Mouse (Mus musculus) forebrain, embryonic 13.5 days (tissue): ENCODE data around the gene B4galt7. TPM values are rescaled to one million over a fixed set of nuclear protein-coding genes. Genes with fewer than 3 reads are reported as not detected.
"Not testable (repeated sequence)": the region's sequence is repeated elsewhere in the genome, so short reads cannot be mapped to it uniquely, and the experiment has no call there.

ENCODE experiments used
- ATAC-seq: fragments of 200-750 bp; cut with Nextera tagmentation; 2 replicates; pipeline ENCODE4 v1.8.0; 2017
- H3K27ac ChIP-seq: fragments of 300-500 bp; sonication (generic); 2 replicates; pipeline ENCODE4 v1.5.1; 2015; ENCODE audit warnings: inconsistent platforms, mild to moderate bottlenecking, moderate library complexity
- H3K27me3 ChIP-seq: fragments of 300-500 bp; sonication (generic); 2 replicates; pipeline ENCODE4 v1.6.1; 2015; ENCODE audit warnings: mild to moderate bottlenecking, inconsistent platforms
- H3K36me3 ChIP-seq: fragments of 300-500 bp; sonication (generic); 2 replicates; pipeline ENCODE4 v1.6.1; 2015; ENCODE audit warnings: mild to moderate bottlenecking, inconsistent platforms; ENCODE audit not compliant: poor library complexity, severe bottlenecking
- H3K4me1 ChIP-seq: fragments of 300-500 bp; sonication (generic); 2 replicates; pipeline ENCODE4 v1.6.1; 2015; ENCODE audit warnings: inconsistent platforms
- H3K4me2 ChIP-seq: fragments of 300-500 bp; sonication (generic); 2 replicates; pipeline ENCODE4 v1.6.1; 2015; ENCODE audit warnings: inconsistent platforms, mild to moderate bottlenecking, moderate library complexity
- H3K4me3 ChIP-seq: fragments of 300-500 bp; sonication (generic); 2 replicates; pipeline ENCODE4 v1.5.1; 2015; ENCODE audit warnings: mild to moderate bottlenecking, inconsistent platforms
- H3K9ac ChIP-seq: fragments of 300-500 bp; sonication (generic); 2 replicates; pipeline ENCODE4 v1.6.1; 2015; ENCODE audit warnings: mild to moderate bottlenecking, inconsistent platforms
- H3K9me3 ChIP-seq: fragments of 300-500 bp; sonication (generic); replicated peaks from 2 replicates; pipeline ENCODE4 v1.6.1; 2016; ENCODE audit warnings: inconsistent platforms
- WGBS: fragments of 180-500 bp; shearing (Covaris S2); methylation state at CpG from one replicate; pipeline ENCODE4 v1.1.7; 2015; 5-methylcytosine and 5-hydroxymethylcytosine counted together
- polyA plus RNA-seq: library from polyadenylated mRNA; unstranded; fragments of >200 nt; fragmentation: Nextera tagmentation; extraction: Ambion mirVana; gene quantifications from 2 replicates; pipeline ENCODE4 v1.2.1, GENCODE M21; 2015

B4galt7 gene
- polyA plus RNA-seq, 1 experiment from 2014 or later, result 34.7 TPM

DNA sequence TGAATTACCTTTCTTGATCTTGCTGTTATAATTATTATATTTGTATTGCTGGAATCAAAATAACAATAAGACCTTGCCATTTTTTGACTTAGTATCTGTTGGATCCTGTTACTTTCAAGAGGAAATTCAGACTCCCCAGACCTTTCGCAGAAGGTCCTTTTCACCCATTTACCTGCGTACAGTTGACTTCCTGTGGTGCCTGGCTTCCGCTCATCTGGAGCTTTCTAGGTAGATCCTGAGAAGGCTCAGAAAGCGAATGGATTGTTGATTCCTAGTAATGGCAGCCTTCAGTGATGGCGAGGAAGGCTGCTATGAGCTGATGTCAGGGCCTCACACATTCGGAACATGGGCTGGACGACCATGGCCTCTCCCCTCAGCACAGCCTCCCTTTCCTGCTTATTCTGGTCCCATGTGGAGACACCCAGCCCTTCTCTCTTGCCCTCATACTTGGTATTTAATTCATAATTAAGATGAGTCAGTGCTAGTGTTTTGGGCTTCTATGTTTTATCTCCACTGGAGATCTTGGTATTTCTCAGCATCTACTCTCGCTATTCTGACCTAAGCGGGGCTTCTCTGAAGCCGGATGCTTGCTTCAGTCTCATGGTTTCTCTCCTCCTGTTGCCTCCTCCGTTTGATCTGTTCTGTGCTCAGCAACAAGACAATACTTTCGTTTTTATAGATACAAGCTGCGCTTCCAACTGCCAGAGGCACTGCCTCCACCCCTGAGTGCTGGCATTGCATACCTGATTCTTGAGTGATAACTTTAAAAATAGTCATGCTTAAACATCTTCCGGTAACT lies 36.7 kb downstream of the B4galt7 start:
- 91% methylated on average over 14 of the region's 14 CpGs for WGBS
- Histone ChIP-seq H3K4me2 (peak overlapping the region; percentile 79), H3K4me1 (peaks cover 15% of the 10 kb centered on the region), H3K9me3 (no peaks in the 10 kb centered on the region), H3K27ac (no peak overlapping the region), H3K4me3 (peak overlapping the region; percentile 99), H3K9ac (no peak overlapping the region), H3K27me3 (no peaks in the 10 kb centered on the region), H3K36me3 (peaks cover 55% of the 10 kb centered on the region)
- ATAC-seq, result no peak

DNA sequence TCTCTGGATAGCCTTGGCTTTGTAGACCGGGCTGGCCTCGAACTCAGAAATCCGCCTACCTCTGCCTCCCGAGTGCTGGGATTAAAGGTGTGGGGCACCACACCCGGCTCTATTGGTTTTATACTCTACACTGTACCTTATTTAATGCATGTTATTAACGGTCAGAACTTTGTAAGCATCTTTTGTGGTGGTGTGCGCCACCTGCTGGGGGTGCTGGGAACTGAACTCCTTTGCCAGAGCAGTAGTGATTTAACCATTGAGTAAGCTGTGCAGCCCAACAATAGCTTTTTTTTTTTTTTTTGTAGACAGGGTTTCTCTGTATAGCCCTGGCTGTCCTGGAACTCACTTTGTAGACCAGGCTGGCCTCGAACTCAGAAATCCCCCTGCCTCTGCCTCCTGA lies 40.8 kb downstream of the B4galt7 start:
- H3K4me2 ChIP-seq, H3K9ac ChIP-seq, H3K27ac ChIP-seq, H3K27me3 ChIP-seq, H3K4me3 ChIP-seq, H3K9me3 ChIP-seq: not testable (repeated sequence)
- H3K4me1 ChIP-seq, result peaks cover 13% of the 10 kb centered on the region
- WGBS, result 52% methylated on average over 8 of the region's 8 CpGs
- H3K36me3 ChIP-seq, result peaks cover 51% of the 10 kb centered on the region
- 0 out of 2 replicates have a peak, but pooled peaks have one; percentile 4 for ATAC-seq

DNA sequence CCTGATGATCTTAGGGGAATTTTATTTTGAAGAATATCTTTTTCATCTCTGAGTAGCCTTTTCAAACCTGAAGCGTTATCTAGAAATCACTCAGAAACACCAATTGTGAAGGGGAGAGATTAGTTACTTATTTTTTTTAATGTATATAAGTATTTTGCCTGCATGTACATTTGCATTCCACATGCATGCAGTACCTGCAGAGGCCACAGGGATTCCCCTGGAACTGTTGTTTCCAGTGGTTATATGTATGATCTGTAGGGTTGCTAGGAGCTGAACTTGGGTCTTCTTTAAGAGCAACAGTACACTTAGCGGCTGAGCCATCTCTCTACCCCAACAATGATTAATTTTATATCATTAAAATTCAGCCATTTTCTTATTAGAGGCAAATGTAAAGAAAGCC lies 44.8 kb downstream of the B4galt7 start:
- Histone ChIP-seq H3K9me3 (no peaks in the 10 kb centered on the region), H3K9ac (no peak overlapping the region), H3K36me3 (peaks cover 70% of the 10 kb centered on the region), H3K27me3 (no peaks in the 10 kb centered on the region), H3K4me2 (no peak overlapping the region), H3K4me3 (no peak overlapping the region), H3K4me1 (no peaks in the 10 kb centered on the region), H3K27ac (no peak overlapping the region)
- WGBS, result 88% methylated on average over 2 of the region's 2 CpGs
- no peak for ATAC-seq

DNA sequence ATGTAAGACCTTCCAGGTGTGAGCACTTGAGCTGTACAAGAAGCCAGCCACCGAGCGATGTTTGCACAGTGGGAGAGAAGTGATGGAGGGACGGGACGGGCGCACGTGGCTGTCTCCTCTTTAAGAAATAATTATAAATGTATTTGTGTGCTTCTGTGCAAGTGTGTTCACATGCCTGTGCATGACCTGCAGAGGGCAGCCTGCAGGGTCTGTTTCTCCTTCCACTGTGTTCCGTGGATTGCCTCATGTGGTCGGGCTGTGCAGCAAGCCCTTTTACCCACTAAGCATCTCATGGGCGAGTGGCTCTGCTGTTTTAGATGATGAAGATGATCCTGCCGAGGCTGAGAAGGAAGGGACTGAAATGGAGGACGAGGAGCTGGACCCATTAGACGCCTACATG lies 50.4 kb downstream of the B4galt7 start:
- peaks cover 100% of the 10 kb centered on the region for H3K36me3 ChIP-seq
- no peak overlapping the region for H3K4me3 ChIP-seq
- H3K9me3 ChIP-seq, result no peaks in the 10 kb centered on the region
- no peak overlapping the region for H3K4me2 ChIP-seq
- H3K27ac ChIP-seq, result no peak overlapping the region
- no peak for ATAC-seq
- H3K9ac ChIP-seq, result no peak overlapping the region
- no peaks in the 10 kb centered on the region for H3K4me1 ChIP-seq
- H3K27me3 ChIP-seq, result no peaks in the 10 kb centered on the region
- 88% methylated on average over 12 of the region's 12 CpGs for WGBS

DNA sequence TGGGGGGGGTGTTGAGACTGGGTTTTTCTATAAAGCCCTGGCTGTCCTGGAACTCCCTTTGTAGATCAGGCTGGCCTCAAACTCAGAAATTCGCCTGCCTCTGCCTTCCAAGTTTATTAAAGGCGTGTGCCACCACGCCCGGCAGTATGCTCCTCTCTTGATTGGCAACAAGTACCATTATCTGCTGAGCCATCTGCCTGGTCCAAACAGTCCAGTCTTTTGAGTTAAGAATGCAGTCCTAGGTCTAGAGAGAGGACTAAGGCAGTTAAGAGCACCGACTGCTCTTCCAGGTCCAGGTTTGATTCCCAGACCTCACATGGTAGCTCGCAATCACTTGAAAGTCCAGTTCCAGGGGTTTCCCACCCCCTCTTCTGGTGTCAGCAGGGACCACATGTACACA lies 51.3 kb downstream of the B4galt7 start:
- ATAC-seq, result no peak
- Histone ChIP-seq H3K4me3 (no peak overlapping the region), H3K9ac (no peak overlapping the region), H3K4me1 (no peaks in the 10 kb centered on the region), H3K9me3 (no peaks in the 10 kb centered on the region), H3K36me3 (peaks cover 100% of the 10 kb centered on the region), H3K27ac (no peak overlapping the region), H3K4me2 (no peak overlapping the region), H3K27me3 (no peaks in the 10 kb centered on the region)
- 92% methylated on average over 6 of the region's 6 CpGs for whole genome bisulfite sequencing

Other genes with a start within 250 kb of the B4galt7 start
- 57.9 and 60.5 TPM in 2 replicates for gene Lman2, start 237.1 kb upstream of the B4galt7 start, polyA plus RNA-seq
- 0.30 and 0.40 TPM in 2 replicates for gene Rgs14, start 230.2 kb upstream of the B4galt7 start, polyA plus RNA-seq
- gene Slc34a1, start 201.7 kb upstream of the B4galt7 start, polyA plus RNA-seq, result not detected in 2 replicates
- gene Pfn3, start 184.7 kb upstream of the B4galt7 start, polyA plus RNA-seq, result 0.60 TPM in 1 of 2 replicates, not detected in the other
- gene F12, start 173.1 kb upstream of the B4galt7 start, polyA plus RNA-seq, result not detected in 2 replicates
- gene Grk6, start 154.8 kb upstream of the B4galt7 start, polyA plus RNA-seq, result 24.9 and 26.9 TPM in 2 replicates
- gene Prr7, start 135.6 kb upstream of the B4galt7 start, polyA plus RNA-seq, result 1.6 and 2.2 TPM in 2 replicates
- gene Dbn1, start 111.8 kb upstream of the B4galt7 start, polyA plus RNA-seq, result 639 and 641 TPM in 2 replicates
- gene Pdlim7, start 86.2 kb upstream of the B4galt7 start, polyA plus RNA-seq, result 152 and 157 TPM in 2 replicates
- gene Dok3, start 70.6 kb upstream of the B4galt7 start, polyA plus RNA-seq, result 2.1 and 3.7 TPM in 2 replicates
- 67.3 and 72.1 TPM in 2 replicates for gene Ddx41, start 63.2 kb upstream of the B4galt7 start, polyA plus RNA-seq
- gene Fam193b, start 28.8 kb upstream of the B4galt7 start, polyA plus RNA-seq, result 58.1 and 58.7 TPM in 2 replicates
- gene Tmed9, start 26.2 kb upstream of the B4galt7 start, polyA plus RNA-seq, result 101 and 120 TPM in 2 replicates
- 88.0 and 88.7 TPM in 2 replicates for gene Caml, start 23.1 kb downstream of the B4galt7 start, polyA plus RNA-seq
- 36.6 and 38.6 TPM in 2 replicates for gene Ddx46, start 35.1 kb downstream of the B4galt7 start, polyA plus RNA-seq
- 58.4 and 60.6 TPM in 2 replicates for gene B230219D22Rik, start 93.2 kb downstream of the B4galt7 start, polyA plus RNA-seq
- 98.2 and 108 TPM in 2 replicates for gene Txndc15, start 114.8 kb downstream of the B4galt7 start, polyA plus RNA-seq
- gene Pcbd2, start 127.5 kb downstream of the B4galt7 start, polyA plus RNA-seq, result 24.5 and 25.9 TPM in 2 replicates
- gene Catsper3, start 184.7 kb downstream of the B4galt7 start, polyA plus RNA-seq, result 0.17 TPM in 1 of 2 replicates, not detected in the other
- gene Pitx1, start 236.3 kb downstream of the B4galt7 start, polyA plus RNA-seq, result not detected in 2 replicates